Mouse (Mus musculus): ENCODE measurements around the gene Trabd.
A peak's percentile ranks its signal among the peaks of the same experiment; 100 is the strongest.

The Trabd gene

DNA sequence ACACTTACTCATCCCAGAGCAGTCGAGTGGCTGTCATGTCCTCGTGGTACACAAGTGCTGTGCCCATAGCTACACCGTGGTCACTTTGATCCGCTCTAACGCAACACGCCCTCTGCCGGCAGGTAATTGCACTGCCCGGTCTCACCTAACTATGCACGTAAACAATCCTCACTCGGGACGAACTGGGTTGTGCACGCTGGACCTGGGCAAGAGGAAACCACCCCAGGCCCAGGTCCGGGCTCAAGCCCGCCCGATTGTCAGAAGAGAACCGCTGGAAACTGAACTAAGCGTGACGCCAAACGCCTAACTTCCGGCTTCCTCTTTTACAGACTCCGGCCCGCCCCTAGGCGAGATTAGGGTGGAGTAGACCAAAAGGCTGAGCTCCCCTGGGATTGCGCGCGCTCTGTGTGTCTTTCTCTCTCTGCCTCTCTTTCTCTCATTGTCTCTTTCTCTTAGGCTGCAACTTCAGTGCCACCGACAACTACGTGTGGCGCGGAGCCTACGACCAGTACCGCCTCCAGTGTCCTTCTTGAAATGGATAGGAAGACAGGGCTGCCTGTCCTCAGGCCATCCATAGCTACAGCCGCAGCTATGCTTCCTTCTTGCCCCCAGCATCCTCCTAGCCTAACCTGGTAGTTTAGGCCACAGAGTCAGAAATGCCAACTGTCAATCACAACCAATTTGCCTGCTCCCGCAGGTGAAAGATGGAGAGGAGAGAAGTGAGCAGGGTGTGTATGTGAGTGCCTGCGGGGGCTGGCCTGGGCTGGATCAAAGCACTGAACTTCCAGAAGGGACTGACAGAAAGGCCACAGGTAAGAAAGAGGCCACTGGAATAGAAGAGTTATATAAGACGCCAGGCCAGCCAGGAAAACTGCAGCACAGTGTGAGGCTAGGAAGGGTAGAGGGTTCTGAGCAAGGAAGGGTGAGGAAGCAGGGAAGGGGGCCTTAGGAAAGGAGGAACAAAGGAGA lies 53.7 kb downstream of the Trabd start, which contains the start of gene Hdac10:
TSS of gene Hdac10 (minus strand) at position 319 of the 969 bp plus-strand sequence.
- DNase-seq = peak; percentile 89

DNA sequence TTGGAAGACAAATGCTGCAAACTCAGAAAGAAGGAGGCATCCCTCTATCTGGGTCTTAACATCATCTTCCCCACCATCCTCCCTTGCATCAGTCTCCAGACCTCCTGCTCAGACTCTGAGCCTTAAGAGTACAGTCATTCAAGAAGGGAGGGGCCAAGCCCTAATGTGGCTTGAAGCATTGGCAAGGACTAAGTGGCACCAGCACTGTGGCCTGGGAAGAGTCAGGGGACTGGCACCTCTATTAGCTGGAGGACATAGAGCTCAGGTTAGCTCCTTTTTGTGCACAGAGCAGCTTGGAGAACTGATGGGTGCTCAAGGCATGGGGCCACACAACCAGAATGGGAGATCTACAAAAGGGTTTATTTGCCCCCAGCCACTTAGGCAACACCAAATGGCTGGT lies 55.3 kb downstream of the Trabd start:
- no peak for DNase-seq

DNA sequence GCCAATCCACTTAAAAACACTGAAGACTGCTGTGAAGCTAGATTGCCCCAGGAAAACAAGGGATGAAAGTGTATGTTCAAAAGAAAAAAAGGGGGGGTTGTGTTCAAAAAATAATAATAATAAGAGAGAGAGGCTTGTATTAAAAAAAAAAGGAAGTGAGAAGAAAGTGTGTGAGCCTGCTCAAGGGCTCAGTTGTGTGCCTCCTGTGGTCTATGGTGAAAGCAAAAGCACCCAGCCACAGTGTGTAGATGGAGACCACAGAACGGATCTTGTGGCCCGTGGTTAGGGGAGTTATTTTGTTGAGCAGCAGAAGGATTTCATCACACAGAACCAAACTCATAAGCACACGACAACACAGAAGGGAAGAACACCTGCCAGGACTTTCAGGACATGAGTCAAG lies 56.4 kb downstream of the Trabd start:
- no peak for DNase-seq

Measured in lung, postnatal 10 days (tissue).